Mouse (Mus musculus): ENCODE measurements around the gene Acan.

Acan gene

GRCm38 (mm10) chr7:79139328-79139824 lies 86.1 kb downstream of the Acan start:
- in situ Hi-C loops (cut with MboI, MseI): loop anchor here in 1 of 2 experiments (5.0 kb wide), 2 partner anchors 88 to 213 kb away; no protein-coding TSS in a partner anchor

GRCm38 (mm10) chr7:79139891-79140591 lies 86.8 kb downstream of the Acan start:
- in situ Hi-C loops (cut with MboI, MseI): loop anchor here (5.0 kb wide), 3 partner anchors 87 to 212 kb away; no protein-coding TSS in a partner anchor

GRCm38 (mm10) chr7:79140897-79141296 lies 87.6 kb downstream of the Acan start:
- in situ Hi-C loops (cut with MboI, MseI): loop anchor here in 1 of 2 experiments (5.0 kb wide), 2 partner anchors 86 to 206 kb away; no protein-coding TSS in a partner anchor

- in situ Hi-C loops (cut with MboI, MseI): no loop called here
These were observed 93.9 kb downstream of the Acan start for GRCm38 (mm10) chr7:79147011-79147837.

- in situ Hi-C loops (cut with MboI, MseI): no loop called here
These were observed 94.8 kb downstream of the Acan start for GRCm38 (mm10) chr7:79147931-79148653.

- in situ Hi-C loops (cut with MboI, MseI): no loop called here
These were observed 95.5 kb downstream of the Acan start, which contains the start of gene Mfge8 for GRCm38 (mm10) chr7:79148711-79149266. TSS of gene Mfge8 (minus strand) at chr7:79149060.

- in situ Hi-C loops (cut with MboI, MseI): no loop called here
These were observed 96.2 kb downstream of the Acan start for GRCm38 (mm10) chr7:79149522-79149921.

GRCm38 (mm10) chr7:79159406-79159805 lies 106.1 kb downstream of the Acan start:
- in situ Hi-C loops (cut with MboI, MseI): no loop called here

Measured in T-helper 17 cell (primary cell).